Mouse (Mus musculus) CH12.LX (cell line): Measurements from ENCODE around the gene Cacng2. TPM values are rescaled to one million over a fixed set of nuclear protein-coding genes. Genes with fewer than 3 reads are reported as not detected.

Experiments
- DNase-seq: peaks from one replicate; pipeline ENCODE4 v3.0.0-alpha.2; 2013; ENCODE audit errors: extremely low read depth
- H3K27ac ChIP-seq: 2 replicates; pipeline ENCODE4 v1.5.1; 2012; ENCODE audit warnings: low read depth, mild to moderate bottlenecking, control low read depth, moderate library complexity; ENCODE audit not compliant: insufficient read depth
- H3K27me3 ChIP-seq: replicated peaks from 2 replicates; pipeline ENCODE3; 2012; ENCODE audit warnings: inconsistent platforms
- H3K36me3 ChIP-seq, 2 experiments: replicated peaks in 1 of 2; 2 replicates each; pipeline versions ENCODE3 to v1.6.1; 2012; ENCODE audit warnings: inconsistent platforms in 1 of 2, low read length in 1 of 2, mild to moderate bottlenecking in 1 of 2, mixed read lengths in 1 of 2, moderate library complexity in 1 of 2; ENCODE audit not compliant: control insufficient read depth in 1 of 2, insufficient read depth in 1 of 2
- H3K4me1 ChIP-seq, 2 experiments: 2 replicates each; pipeline ENCODE4 v1.6.1; 2012; ENCODE audit warnings: inconsistent platforms in 1 of 2, moderate library complexity in 1 of 2; ENCODE audit not compliant: insufficient read depth in 2 of 2, control insufficient read depth in 1 of 2
- H3K4me2 ChIP-seq: 2 replicates; pipeline ENCODE4 v1.6.1; 2012; ENCODE audit warnings: low read depth, mild to moderate bottlenecking, control low read depth; ENCODE audit not compliant: poor library complexity, insufficient read depth, severe bottlenecking
- H3K4me3 ChIP-seq, 3 experiments: fragments of 150-350 bp in 1 of 3; sonication (generic) in 1 of 3; replicated peaks in 1 of 3; 2 replicates each; pipeline versions ENCODE3 to v1.5.1; 2011 to 2012; ENCODE audit warnings: low read depth in 2 of 3, low read length in 2 of 3, mild to moderate bottlenecking in 2 of 3, moderate library complexity in 2 of 3, control low read depth in 1 of 3, improper control_type of control experiment in 1 of 3, inconsistent platforms in 1 of 3, mixed read lengths in 1 of 3; ENCODE audit not compliant: poor library complexity in 1 of 3
- H3K79me2 ChIP-seq: replicated peaks from 2 replicates; pipeline ENCODE4 v1.6.1; 2012; ENCODE audit warnings: mild to moderate bottlenecking, moderate library complexity; ENCODE audit not compliant: control insufficient read depth, poor library complexity, insufficient read depth, severe bottlenecking; ENCODE audit errors: extremely low read depth
- H3K9ac ChIP-seq: 2 replicates; pipeline ENCODE4 v1.6.1; 2012; ENCODE audit warnings: low read depth, mild to moderate bottlenecking, control low read depth, moderate library complexity; ENCODE audit not compliant: insufficient read depth
- H3K9me3 ChIP-seq: replicated peaks from 2 replicates; pipeline ENCODE3; 2012; ENCODE audit warnings: low read length, inconsistent platforms, mixed read lengths
- BHLHE40 ChIP-seq: IDR thresholded peaks from 2 replicates; pipeline ENCODE4 v1.6.1; 2011; ENCODE audit warnings: mild to moderate bottlenecking, low read depth, low read length, improper control_type of control experiment
- CHD2 ChIP-seq: IDR thresholded peaks from 2 replicates; pipeline ENCODE4 v1.6.1; 2011; ENCODE audit warnings: low read length, improper control_type of control experiment
- ELF1 ChIP-seq: IDR thresholded peaks from 2 replicates; pipeline ENCODE4 v1.6.1; 2014; ENCODE audit warnings: low read depth, mild to moderate bottlenecking, inconsistent platforms, low read length, improper control_type of control experiment
- EP300 ChIP-seq: IDR thresholded peaks from 2 replicates; pipeline ENCODE4 v1.6.1; 2011; ENCODE audit warnings: low read length, improper control_type of control experiment
- IRF4 ChIP-seq: IDR thresholded peaks from 2 replicates; pipeline ENCODE4 v1.6.1; 2014; ENCODE audit warnings: low read depth, mild to moderate bottlenecking, inconsistent platforms, low read length, improper control_type of control experiment
- JUN ChIP-seq: IDR thresholded peaks from 2 replicates; pipeline ENCODE4 v1.6.1; 2011; ENCODE audit warnings: low read depth, mild to moderate bottlenecking, low read length, improper control_type of control experiment, moderate library complexity; ENCODE audit not compliant: insufficient read depth
- JUND ChIP-seq: conservative IDR thresholded peaks from 2 replicates; pipeline ENCODE4 v1.6.1; 2011; ENCODE audit warnings: low read depth, low read length, improper control_type of control experiment
- MEF2A ChIP-seq: IDR thresholded peaks from 2 replicates; pipeline ENCODE4 v1.6.1; 2014; ENCODE audit warnings: low read depth, mild to moderate bottlenecking, inconsistent platforms, low read length, improper control_type of control experiment, borderline replicate concordance
- NRF1 ChIP-seq: IDR thresholded peaks from 2 replicates; pipeline ENCODE4 v1.6.1; 2014; ENCODE audit warnings: low read depth, mild to moderate bottlenecking, inconsistent platforms, low read length, improper control_type of control experiment, moderate library complexity
- PAX5 ChIP-seq: IDR thresholded peaks from 2 replicates; pipeline ENCODE4 v1.6.1; 2012; ENCODE audit warnings: low read length, inconsistent platforms, mixed read lengths
- POLR2A ChIP-seq: IDR thresholded peaks from 2 replicates; pipeline ENCODE4 v1.6.1; 2011; ENCODE audit warnings: low read depth, mild to moderate bottlenecking, improper control_type of control experiment, low read length
- TBP ChIP-seq: conservative IDR thresholded peaks from 2 replicates; pipeline ENCODE4 v1.6.1; 2011; ENCODE audit warnings: low read depth, low read length, improper control_type of control experiment
- TCF12 ChIP-seq: IDR thresholded peaks from 2 replicates; pipeline ENCODE4 v1.6.1; 2014; ENCODE audit warnings: low read depth, mild to moderate bottlenecking, inconsistent platforms, low read length, improper control_type of control experiment
- UBTF ChIP-seq: IDR thresholded peaks from 2 replicates; pipeline ENCODE4 v1.6.1; 2012; ENCODE audit warnings: low read depth, mild to moderate bottlenecking, inconsistent platforms, low read length, improper control_type of control experiment, moderate library complexity
- USF1 ChIP-seq: IDR thresholded peaks from 2 replicates; pipeline ENCODE4 v1.6.1; 2014; ENCODE audit warnings: low read depth, mild to moderate bottlenecking, inconsistent platforms, low read length, improper control_type of control experiment
- USF2 ChIP-seq: conservative IDR thresholded peaks from 2 replicates; pipeline ENCODE4 v1.6.1; 2011; ENCODE audit warnings: low read depth, low read length, improper control_type of control experiment
- ZKSCAN1 ChIP-seq: IDR thresholded peaks from 2 replicates; pipeline ENCODE4 v1.6.1; 2012; ENCODE audit warnings: low read depth, inconsistent platforms, low read length, improper control_type of control experiment, borderline replicate concordance
- dilution Hi-C: fragments of 300-500 bp; cut with MboI; formaldehyde crosslinking; loops from 2 replicates; pipeline ENCODE4 v1.14.3; 2020; ENCODE audit warnings: low sequenced_read_pairs; ENCODE audit not compliant: extremely low pct_unique_long_range_greater_than_20kb, extremely low pct_ligation_motif_present
- in situ Hi-C: fragments of 300-500 bp; cut with MboI; formaldehyde crosslinking; loops from 3 replicates; pipeline ENCODE4 v1.14.3; 2019; ENCODE audit warnings: low sequenced_read_pairs, low pct_ligation_motif_present, low pct_unique_long_range_greater_than_20kb, mixed read lengths
- polyA plus RNA-seq: library from polyadenylated mRNA; unstranded; fragments of >175 nt; gene quantifications from 2 replicates; pipeline ENCODE4 v1.2.1, GENCODE M21; 2012; ENCODE audit warnings: low read depth; ENCODE audit not compliant: insufficient read length
- total RNA-seq, 2 experiments: library from RNA; depleted of rRNA; stranded (reverse); fragments of 300-350 nt in 1 of 2; fragments of >200 nt in 1 of 2; gene quantifications; 2 replicates each; pipeline ENCODE4 v1.2.3; 2012 to 2014

Cacng2 gene
- total and polyA plus RNA-seq, 3 experiments = not detected

GRCm38 (mm10) chr15:78093597-78093996, 26.2 kb downstream of the Cacng2 start:
- in situ Hi-C loops (no loop called here), dilution Hi-C loops (no loop called here)
- Histone ChIP-seq H3K9ac (no peak overlapping the region), H3K27me3 (peaks cover 8% of the 10 kb centered on the region), H3K4me3 (no peak overlapping the region), H3K4me1 (peaks cover 51 to 63% of the 10 kb centered on the region in 2 experiments), H3K4me2 (peak overlapping the region; percentile 44), H3K9me3 (no peaks in the 10 kb centered on the region), H3K36me3 (no peaks in the 10 kb centered on the region), H3K79me2 (no peaks in the 10 kb centered on the region), H3K27ac (peak overlapping the region; percentile 78)
- TF ChIP-seq JUND (0 out of 2 replicates have a peak, but pooled peaks have one; percentile 13), POLR2A (peak; percentile 42; the same call in 1 of the 2 replicates), JUN (no peak), TCF12 (peak; percentile 81), MEF2A (peak; percentile 78; the same call in 1 of the 2 replicates), ZKSCAN1 (no peak), EP300 (peak; percentile 77), IRF4 (peak; percentile 65), ELF1 (no peak), TBP (0 out of 2 replicates have a peak, but pooled peaks have one; percentile 36)
- peak; percentile 47 for DNase-seq

GRCm38 (mm10) chr15:78082841-78083572, 36.8 kb downstream of the Cacng2 start:
- Histone ChIP-seq H3K9ac (no peak overlapping the region), H3K79me2 (no peaks in the 10 kb centered on the region), H3K4me3 (no peak overlapping the region), H3K4me2 (no peak overlapping the region), H3K4me1 (no peaks in the 10 kb centered on the region), H3K27ac (no peak overlapping the region), H3K27me3 (peaks cover 39% of the 10 kb centered on the region), H3K9me3 (no peaks in the 10 kb centered on the region), H3K36me3 (no peaks in the 10 kb centered on the region)
- TF ChIP-seq UBTF = no peak
- no peak for TF ChIP-seq CHD2
- no peak for TF ChIP-seq TBP
- TF ChIP-seq BHLHE40 = no peak
- TF ChIP-seq USF1 = no peak
- no peak for TF ChIP-seq PAX5
- no peak for TF ChIP-seq NRF1
- TF ChIP-seq ZKSCAN1 = no peak
- no peak for TF ChIP-seq ELF1
- TF ChIP-seq USF2 = no peak
- in situ Hi-C loops = no loop called here
- no peak for DNase-seq
- dilution Hi-C loops = no loop called here
